Mouse (Mus musculus): ENCODE measurements at regions not wholly inside any gene's neighbourhood (a gene's known extent, or its start where the extent isn't known, plus 50 kb on each side); places are given as distances from the start of the nearest gene placed in this dataset.

- no peak for ATAC-seq
- no peak for TF ChIP-seq CTCF (IDR thresholded peaks at IDR 0.05)
- TF ChIP-seq EP300 (IDR thresholded peaks at IDR 0.05), result no peak
- H3K9me3 ChIP-seq (ENCODE audit: low read length), result no peaks in the 10 kb centered on the region
- H3K9ac ChIP-seq (replicated peaks; ENCODE audit: low read depth), result no peak overlapping the region
- no peak overlapping the region for H3K4me2 ChIP-seq (replicated peaks; ENCODE audit: low read depth, low read length)
- 91% methylated on average over 4 of the region's 4 CpGs for WGBS
- no peak overlapping the region for H3K4me3 ChIP-seq (ENCODE audit: low read depth, low read length)
- no peaks in the 10 kb centered on the region for H3K4me1 ChIP-seq (ENCODE audit: insufficient read depth, low read depth, low read length)
- no peaks in the 10 kb centered on the region for H3K27me3 ChIP-seq (replicated peaks; ENCODE audit: insufficient read depth, low read length)
- no peak overlapping the region for H3K27ac ChIP-seq (ENCODE audit: low read length)
- no peak for DNase-seq (ENCODE audit: low spot score)
- no peaks in the 10 kb centered on the region for H3K36me3 ChIP-seq (ENCODE audit: insufficient read depth, low read length)
Measured at GRCm38 (mm10) chr14:76641752-76642529, 85.3 kb upstream of the Serp2 start.

DNA sequence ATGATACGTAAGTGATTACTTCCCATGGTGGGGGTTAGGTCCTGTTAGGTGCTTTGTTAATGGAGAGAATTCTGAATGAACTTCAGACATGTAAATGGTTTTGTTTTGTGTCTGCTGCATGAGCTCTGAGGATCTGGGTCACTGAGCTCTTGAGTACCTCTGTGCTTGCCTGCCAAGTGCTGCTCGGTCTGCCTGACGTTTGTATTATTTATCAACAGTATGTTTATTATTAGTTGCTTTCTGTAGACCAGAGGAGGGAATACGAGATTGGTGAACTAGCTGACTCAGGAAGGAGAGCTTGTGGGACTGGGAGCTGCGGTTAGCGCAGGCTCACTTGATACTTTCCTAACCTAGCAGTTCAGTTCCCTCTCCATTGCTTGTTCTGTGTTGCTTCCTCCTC is 76.5 kb upstream of the Serp2 start:
- no peak for ATAC-seq
- H3K4me3 ChIP-seq (ENCODE audit: low read depth, low read length), result no peak overlapping the region
- 44% methylated on average over 6 of the region's 6 CpGs for WGBS
- H3K36me3 ChIP-seq (ENCODE audit: insufficient read depth, low read length), result no peaks in the 10 kb centered on the region
- H3K9ac ChIP-seq (replicated peaks; ENCODE audit: low read depth), result no peak overlapping the region
- H3K27ac ChIP-seq (ENCODE audit: low read length), result no peak overlapping the region
- H3K4me2 ChIP-seq (replicated peaks; ENCODE audit: low read depth, low read length), result no peak overlapping the region
- H3K9me3 ChIP-seq (ENCODE audit: low read length), result no peaks in the 10 kb centered on the region
- H3K4me1 ChIP-seq (ENCODE audit: insufficient read depth, low read depth, low read length), result no peaks in the 10 kb centered on the region; the same call in 1 of the 2 replicates
- H3K27me3 ChIP-seq (replicated peaks; ENCODE audit: insufficient read depth, low read length), result no peaks in the 10 kb centered on the region
- TF ChIP-seq CTCF (IDR thresholded peaks at IDR 0.05) (no peak), EP300 (IDR thresholded peaks at IDR 0.05) (no peak)
- no peak for DNase-seq (ENCODE audit: low spot score)

GRCm38 (mm10) chr14:76632763-76633162 is 76.1 kb upstream of the Serp2 start:
- Histone ChIP-seq H3K4me1 (ENCODE audit: insufficient read depth, low read depth, low read length) (no peaks in the 10 kb centered on the region; the same call in 1 of the 2 replicates), H3K27ac (ENCODE audit: low read length) (no peak overlapping the region), H3K4me3 (ENCODE audit: low read depth, low read length) (no peak overlapping the region), H3K4me2 (replicated peaks; ENCODE audit: low read depth, low read length) (no peak overlapping the region), H3K9ac (replicated peaks; ENCODE audit: low read depth) (no peak overlapping the region), H3K9me3 (ENCODE audit: low read length) (no peaks in the 10 kb centered on the region), H3K27me3 (replicated peaks; ENCODE audit: insufficient read depth, low read length) (no peaks in the 10 kb centered on the region), H3K36me3 (ENCODE audit: insufficient read depth, low read length) (no peaks in the 10 kb centered on the region)
- WGBS, result 77% methylated on average over 6 of the region's 6 CpGs
- ATAC-seq, result no peak
- DNase-seq (ENCODE audit: low spot score), result no peak
- TF ChIP-seq CTCF (IDR thresholded peaks at IDR 0.05) (no peak), EP300 (IDR thresholded peaks at IDR 0.05) (no peak)

GRCm38 (mm10) chr14:76631740-76632139 is 75.1 kb upstream of the Serp2 start:
- no peak overlapping the region for H3K27ac ChIP-seq (ENCODE audit: low read length)
- H3K4me1 ChIP-seq (ENCODE audit: insufficient read depth, low read depth, low read length), result no peaks in the 10 kb centered on the region; the same call in 1 of the 2 replicates
- no peaks in the 10 kb centered on the region for H3K9me3 ChIP-seq (ENCODE audit: low read length)
- TF ChIP-seq EP300 (IDR thresholded peaks at IDR 0.05) (no peak), CTCF (IDR thresholded peaks at IDR 0.05) (no peak)
- H3K27me3 ChIP-seq (replicated peaks; ENCODE audit: insufficient read depth, low read length), result no peaks in the 10 kb centered on the region
- no peak overlapping the region for H3K4me2 ChIP-seq (replicated peaks; ENCODE audit: low read depth, low read length)
- no peak overlapping the region for H3K9ac ChIP-seq (replicated peaks; ENCODE audit: low read depth)
- no peaks in the 10 kb centered on the region for H3K36me3 ChIP-seq (ENCODE audit: insufficient read depth, low read length)
- ATAC-seq (no peak), DNase-seq (ENCODE audit: low spot score) (no peak)
- no peak overlapping the region for H3K4me3 ChIP-seq (ENCODE audit: low read depth, low read length)
- 69% methylated on average over 6 of the region's 6 CpGs for WGBS

GRCm38 (mm10) chr14:76631181-76631580 is 74.5 kb upstream of the Serp2 start:
- no peak for ATAC-seq
- H3K4me2 ChIP-seq (replicated peaks; ENCODE audit: low read depth, low read length), result no peak overlapping the region

GRCm38 (mm10) chr14:76629913-76630478 is 73.3 kb upstream of the Serp2 start:
- Histone ChIP-seq H3K4me1 (ENCODE audit: insufficient read depth, low read depth, low read length) (peaks cover 4% of the 10 kb centered on the region; the same call in 1 of the 2 replicates), H3K4me2 (replicated peaks; ENCODE audit: low read depth, low read length) (no peak overlapping the region), H3K9ac (replicated peaks; ENCODE audit: low read depth) (no peak overlapping the region), H3K27me3 (replicated peaks; ENCODE audit: insufficient read depth, low read length) (no peaks in the 10 kb centered on the region), H3K36me3 (ENCODE audit: insufficient read depth, low read length) (no peaks in the 10 kb centered on the region), H3K9me3 (ENCODE audit: low read length) (no peaks in the 10 kb centered on the region), H3K27ac (ENCODE audit: low read length) (no peak overlapping the region), H3K4me3 (ENCODE audit: low read depth, low read length) (no peak overlapping the region)
- 66% methylated on average over 11 of the region's 11 CpGs for WGBS
- no peak for ATAC-seq
- no peak for DNase-seq (ENCODE audit: low spot score)
- TF ChIP-seq EP300 (IDR thresholded peaks at IDR 0.05) (peak; percentile 50; the same call in 1 of the 2 replicates), CTCF (IDR thresholded peaks at IDR 0.05) (0 out of 2 replicates have a peak, but pooled peaks have one; percentile 11)

More at GRCm38 (mm10) chr14:76631181-76631580, 74.5 kb upstream of the Serp2 start:
- no peak overlapping the region for H3K27ac ChIP-seq (ENCODE audit: low read length)
- no peak overlapping the region for H3K4me3 ChIP-seq (ENCODE audit: low read depth, low read length)
- no peaks in the 10 kb centered on the region for H3K9me3 ChIP-seq (ENCODE audit: low read length)
- 63% methylated on average over 4 of the region's 4 CpGs for whole genome bisulfite sequencing
- no peaks in the 10 kb centered on the region for H3K36me3 ChIP-seq (ENCODE audit: insufficient read depth, low read length)
- H3K9ac ChIP-seq (replicated peaks; ENCODE audit: low read depth), result no peak overlapping the region
- TF ChIP-seq CTCF (IDR thresholded peaks at IDR 0.05) (no peak), EP300 (IDR thresholded peaks at IDR 0.05) (no peak)
- H3K27me3 ChIP-seq (replicated peaks; ENCODE audit: insufficient read depth, low read length), result no peaks in the 10 kb centered on the region
- no peaks in the 10 kb centered on the region; the same call in 1 of the 2 replicates for H3K4me1 ChIP-seq (ENCODE audit: insufficient read depth, low read depth, low read length)
- DNase-seq (ENCODE audit: low spot score), result no peak
